Mouse (Mus musculus): ENCODE measurements around the gene Gm813.

- no peak for TF ChIP-seq CTCF (IDR thresholded peaks at IDR 0.05)
- no peak for TF ChIP-seq EP300 (IDR thresholded peaks at IDR 0.05)
Measured at GRCm38 (mm10) chr16:58658668-58659067, 41.9 kb upstream of the Gm813 start.
